Mouse (Mus musculus): ENCODE measurements at regions not wholly inside any gene's neighbourhood (a gene's known extent, or its start where the extent isn't known, plus 50 kb on each side); places are given as distances from the start of the nearest gene placed in this dataset.

DNA sequence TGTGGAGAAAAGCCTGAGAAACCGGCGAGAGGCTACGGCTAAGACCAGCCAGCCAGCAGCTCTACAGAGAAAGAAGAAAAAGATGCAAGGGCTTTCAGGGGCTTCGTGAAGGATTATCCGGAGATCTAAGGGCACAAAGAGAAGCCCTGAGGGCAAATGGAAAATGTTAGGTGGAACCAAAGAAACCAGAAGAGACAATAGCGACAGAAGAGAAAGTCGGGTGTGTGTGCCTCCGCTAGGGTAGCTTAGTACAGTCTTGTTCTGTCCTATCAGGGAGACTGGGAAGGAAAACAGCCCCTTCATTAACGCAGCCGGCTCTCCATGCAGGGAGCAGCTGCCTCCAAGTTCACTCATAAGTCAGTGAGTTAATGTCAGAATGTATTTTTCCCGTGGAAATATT lies 255.1 kb downstream of the Epha4 start:
- DNase-seq (ENCODE audit: low read depth): no peak

DNA sequence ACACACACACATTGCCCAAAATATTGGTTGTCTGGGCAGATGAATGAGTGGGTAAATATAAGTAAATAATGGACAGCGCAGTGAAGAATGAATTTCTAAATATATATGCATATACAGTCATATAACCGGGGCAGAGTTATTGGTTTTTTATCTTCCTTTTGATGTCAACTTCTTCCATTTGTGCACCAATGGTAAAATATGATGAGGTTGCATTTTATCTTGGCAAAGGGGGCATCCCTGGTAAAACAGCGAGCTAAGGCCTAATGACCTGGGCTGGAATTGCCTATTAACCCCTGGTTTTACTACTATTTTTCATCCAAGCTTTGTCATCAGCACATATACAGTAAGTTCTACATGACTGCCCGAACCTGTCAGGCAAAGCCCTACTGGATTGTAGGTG lies 253.2 kb downstream of the Epha4 start:
- DNase-seq (ENCODE audit: low read depth): no peak

DNA sequence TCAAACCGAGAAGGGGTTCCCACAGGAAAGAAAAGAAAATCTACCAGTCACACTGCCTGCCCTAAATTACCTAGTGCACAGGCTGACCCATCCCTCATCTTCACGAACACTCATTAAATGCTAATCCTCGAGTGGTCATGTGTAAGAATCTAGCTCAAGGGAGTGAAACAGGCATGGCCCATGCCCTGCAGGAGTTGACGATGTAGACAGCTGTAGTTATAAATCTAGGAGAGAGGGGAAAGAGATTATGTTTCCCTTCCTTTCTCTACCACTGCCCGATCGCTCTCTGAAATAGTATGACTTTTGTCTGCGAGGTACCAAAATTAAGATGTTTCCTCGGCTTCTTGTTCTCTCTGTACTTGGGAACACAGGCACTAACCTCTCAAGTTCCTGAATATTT lies 249.2 kb downstream of the Epha4 start:
- no peak for DNase-seq (ENCODE audit: low read depth)

DNA sequence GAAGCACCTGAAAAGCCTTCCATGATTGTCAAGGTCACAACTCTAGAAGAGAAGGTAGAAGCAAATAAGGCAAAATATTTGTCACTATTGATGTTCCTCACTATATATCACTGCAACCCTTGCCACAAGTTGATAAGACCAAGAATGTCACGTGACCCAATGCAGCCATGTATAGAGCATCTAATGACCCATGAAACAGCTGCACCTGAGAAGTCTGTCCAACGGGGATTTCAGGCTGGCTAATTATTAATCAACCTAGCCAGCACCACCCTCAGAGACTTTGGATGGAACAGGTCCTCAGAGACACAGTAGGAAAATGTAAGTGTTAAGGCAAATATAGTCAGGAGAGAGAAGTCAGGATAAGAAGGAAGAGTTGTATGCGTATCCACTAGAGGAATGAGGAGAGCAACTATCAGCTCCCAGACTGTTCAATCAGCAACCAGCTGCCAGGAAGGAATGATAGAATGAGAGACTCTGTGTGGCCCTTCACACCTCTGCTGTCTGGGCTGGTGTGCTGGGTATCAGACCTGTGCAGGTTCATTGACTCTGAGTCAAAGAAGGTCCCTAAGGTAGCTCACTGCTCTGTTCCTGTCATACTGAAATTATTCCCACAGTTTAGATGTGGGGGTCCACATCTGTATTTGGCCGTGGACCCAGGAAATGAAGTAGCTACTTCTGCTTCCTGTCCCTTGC lies 247.4 kb downstream of the Epha4 start:
- no peak for DNase-seq (ENCODE audit: low read depth)

DNA sequence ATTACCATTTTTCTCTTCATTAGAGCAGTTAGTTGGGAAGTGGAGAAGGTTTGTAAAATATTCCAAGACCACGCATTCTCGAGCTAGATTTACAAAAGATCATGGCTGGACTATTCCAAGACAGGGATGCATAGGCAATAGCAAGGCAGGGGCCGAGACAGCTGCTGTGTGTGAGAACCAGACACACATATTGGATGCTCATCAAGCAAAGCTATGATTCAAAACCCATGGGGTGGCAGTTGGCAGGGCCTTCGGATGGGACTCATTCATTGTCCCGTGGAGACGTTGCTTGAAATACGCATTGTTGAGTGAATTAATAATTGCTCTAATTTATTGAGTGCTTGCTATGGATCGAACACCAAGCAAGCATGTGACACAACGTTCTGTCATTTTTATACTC lies 239.6 kb downstream of the Epha4 start:
- no peak for DNase-seq (ENCODE audit: low read depth)

DNA sequence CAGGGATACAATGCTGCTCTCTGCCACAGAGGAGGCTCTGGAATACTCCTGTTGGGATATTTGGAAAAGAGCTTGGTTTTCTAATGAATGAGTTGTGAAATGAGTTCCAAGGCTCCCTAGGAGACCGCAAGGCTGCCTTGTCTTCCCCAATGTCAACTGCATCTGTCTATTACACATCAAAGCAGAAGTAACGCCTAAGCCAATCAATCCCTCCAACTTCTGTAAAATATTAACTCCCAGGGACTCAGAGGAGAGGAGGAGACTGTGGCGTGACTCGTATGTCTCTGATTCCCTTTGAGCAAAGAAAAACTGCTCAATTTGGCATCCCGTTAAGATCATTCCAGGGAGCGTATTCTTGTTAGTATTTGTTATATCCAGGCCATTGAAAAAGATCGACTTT lies 235.3 kb downstream of the Epha4 start:
- DNase-seq (ENCODE audit: low read depth): no peak

DNA sequence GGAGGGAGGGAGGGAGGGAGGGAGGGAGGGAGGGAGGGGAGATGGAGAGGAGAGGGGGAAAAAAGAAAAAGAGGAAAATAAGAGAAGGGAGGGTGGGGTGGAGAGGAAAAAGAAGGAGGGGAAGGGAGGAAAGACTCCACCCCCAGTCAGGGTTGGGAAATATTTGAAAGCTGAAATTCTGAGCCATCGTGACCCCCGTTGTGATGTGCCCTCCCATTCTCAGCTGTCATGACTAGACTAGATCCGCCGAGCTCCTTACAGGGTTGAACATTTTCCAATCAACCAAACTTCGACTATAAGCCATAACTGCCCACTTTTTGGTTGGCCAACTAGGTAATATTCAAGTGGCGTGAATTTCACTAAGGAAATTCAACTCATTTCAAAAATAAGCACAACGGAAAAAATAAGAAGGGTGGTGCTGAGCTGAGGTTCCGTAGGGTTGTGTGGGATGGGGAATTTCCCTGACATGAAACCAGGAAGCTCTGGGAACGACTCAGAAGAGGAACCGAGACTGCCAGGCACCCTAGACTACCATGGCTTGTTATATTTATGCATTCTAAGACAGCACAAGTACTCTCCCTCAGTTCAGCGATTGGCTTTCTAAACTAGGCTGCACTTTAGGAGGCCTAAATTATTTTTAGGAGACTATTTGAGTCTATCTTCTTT lies 234.4 kb downstream of the Epha4 start:
- DNase-seq (ENCODE audit: low read depth): no peak

DNA sequence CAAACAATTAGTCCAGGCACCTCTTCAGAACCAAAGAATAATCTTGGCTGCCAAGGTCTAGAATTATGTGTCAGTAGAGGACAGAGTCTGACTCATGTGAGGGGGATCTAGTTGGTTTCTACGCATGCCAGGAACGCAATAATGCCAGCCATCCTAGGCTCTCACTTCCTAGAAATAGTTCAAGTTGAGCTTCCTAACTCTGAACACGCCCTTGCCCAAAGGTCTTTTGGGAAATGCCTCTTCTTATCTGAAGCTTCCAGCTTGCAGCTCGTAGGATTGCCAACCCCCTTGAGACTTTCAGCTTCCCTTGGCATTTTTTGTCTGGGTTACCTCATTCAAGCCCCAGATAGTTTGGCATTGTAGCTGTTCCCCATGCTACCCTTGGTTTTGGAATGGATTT lies 233.1 kb downstream of the Epha4 start:
- DNase-seq (ENCODE audit: low read depth): no peak

DNA sequence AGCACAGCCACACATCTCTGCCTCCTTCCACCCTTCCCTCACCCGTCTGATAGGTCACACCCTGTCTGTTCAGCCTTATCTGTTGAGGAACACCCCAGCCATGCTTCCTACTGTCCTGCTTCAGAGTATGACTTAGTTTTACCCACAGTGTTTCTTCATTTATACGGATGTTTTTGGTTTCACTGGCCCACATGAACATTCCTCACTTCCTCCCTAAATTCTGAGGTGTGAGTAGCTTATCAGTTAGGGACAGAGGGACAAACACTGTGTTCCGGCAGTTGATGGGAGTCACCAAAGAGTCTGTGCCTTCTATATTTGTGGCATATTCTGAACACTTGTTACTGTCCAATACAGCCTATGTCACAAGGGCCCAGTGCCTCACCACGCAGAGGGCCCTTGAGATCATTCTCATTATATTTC lies 216.2 kb downstream of the Epha4 start:
- no peak for DNase-seq (ENCODE audit: low read depth)

DNA sequence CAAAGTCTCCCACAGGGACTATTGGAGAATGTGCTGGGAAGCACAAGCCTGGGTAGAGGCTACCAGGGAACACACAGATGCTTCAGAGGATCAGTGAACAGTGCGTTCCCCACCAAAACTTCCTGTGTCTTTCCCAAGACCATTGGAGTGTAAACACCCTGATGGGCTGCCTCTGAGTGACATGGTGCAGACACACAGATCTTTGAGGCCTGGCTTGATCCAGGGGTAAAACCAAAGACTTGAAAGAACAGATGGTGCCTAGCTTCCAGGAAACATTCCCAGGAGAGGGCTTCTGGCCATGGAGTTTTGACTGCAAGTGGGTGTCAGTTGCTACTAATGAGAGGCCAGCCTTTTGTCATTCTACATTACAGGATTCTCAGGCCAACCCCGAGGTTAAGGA lies 214.1 kb downstream of the Epha4 start:
- DNase-seq (ENCODE audit: low read depth): no peak

DNA sequence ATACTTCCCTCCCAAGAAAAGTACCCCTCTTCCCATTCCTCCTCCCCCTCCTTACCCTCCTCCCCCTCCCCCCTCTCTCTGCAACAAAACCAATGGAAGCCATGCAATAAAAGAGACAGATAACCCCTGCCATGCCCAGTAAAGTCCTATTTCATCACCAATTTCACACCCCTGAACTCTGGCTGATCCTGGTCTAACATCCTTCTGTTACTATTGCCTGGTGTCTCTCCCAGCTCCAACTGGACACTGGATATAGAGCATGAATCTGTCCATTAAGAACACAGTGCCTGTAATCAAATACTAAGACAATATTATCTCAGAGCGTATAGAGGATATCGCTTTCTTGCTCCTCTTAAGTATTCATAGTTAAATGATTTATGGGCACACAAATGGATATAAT lies 210.1 kb downstream of the Epha4 start:
- DNase-seq (ENCODE audit: low read depth): no peak

DNA sequence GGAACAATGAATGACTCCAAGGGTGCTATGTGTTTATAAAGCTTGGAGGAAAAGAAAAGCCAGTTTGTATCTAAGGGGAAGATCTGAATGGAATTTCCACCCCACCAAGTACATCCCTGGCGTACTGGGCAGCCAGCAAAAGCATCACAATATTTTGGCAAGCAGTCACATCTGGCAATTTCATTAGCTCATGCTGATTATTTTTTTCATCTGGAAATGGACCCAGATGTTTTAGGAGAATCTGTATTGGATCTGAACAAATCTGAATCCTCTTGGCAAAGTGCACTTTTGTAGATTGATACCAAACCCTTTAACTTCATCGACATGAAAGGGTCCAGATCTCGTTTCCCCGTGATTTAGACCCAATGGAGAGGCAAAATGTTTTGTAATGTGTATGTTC lies 207.1 kb downstream of the Epha4 start:
- DNase-seq (ENCODE audit: low read depth): no peak

DNA sequence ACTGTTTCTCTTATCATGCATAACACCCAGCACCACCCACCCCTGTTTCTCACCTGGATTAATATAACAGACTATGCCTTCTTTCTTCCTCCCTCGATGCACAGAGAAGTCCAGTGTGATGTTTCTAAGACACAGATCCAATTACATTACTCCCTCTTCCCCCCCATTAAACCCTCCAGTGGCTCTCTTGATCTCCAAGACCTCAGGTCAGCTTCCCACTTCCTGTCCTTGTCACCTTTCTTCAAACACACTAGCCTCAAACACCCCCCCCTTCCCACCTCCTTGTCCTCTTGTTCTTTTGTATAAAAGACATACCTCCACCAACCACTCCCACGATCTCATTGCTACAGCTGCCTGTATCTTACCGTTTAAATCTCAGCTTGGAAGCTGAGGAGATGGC lies 201.8 kb downstream of the Epha4 start:
- DNase-seq (ENCODE audit: low read depth): no peak

DNA sequence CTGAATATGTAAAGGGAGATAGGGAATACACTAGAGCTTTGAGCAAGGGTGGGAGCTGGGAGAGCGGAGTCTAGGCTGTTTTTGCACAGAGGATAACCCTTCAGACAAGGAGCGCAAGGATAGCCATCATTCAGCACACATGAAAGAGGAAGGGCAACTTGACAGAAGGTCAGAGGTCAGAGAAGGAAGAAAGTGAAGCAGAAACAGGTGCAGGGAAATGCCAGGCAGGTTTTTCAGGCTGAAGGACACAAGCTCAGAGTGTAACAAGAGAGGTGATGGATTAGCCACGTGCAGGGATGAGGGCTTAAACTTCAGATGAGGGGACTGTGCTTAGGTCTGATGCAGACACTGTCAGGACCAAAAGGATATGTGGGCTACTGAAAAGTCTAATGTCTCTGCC lies 199.5 kb downstream of the Epha4 start:
- no peak for DNase-seq (ENCODE audit: low read depth)

DNA sequence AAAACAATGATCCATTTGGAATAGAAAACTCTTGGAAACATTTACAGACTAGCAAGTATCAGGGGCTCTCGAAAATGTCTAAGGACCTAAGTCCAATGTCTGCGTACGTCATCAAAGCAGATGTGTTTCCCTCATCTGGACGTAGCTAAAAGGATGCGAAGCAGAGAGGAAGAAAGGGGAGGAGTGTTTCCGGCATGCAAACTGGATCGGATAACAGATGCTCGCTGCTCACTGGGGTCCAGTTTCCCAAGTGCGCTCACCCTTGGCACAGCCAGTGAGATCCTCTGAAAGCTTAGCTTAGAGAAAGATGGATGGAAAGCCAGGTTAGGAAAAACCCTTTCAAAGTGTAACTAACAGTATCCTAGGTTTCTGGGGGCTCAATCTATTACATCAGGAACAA lies 198.7 kb downstream of the Epha4 start:
- DNase-seq (ENCODE audit: low read depth): no peak

Measured in gonadal fat pad, adult 2 months (tissue).